Mouse (Mus musculus) erythroblast, adult 5-6 weeks (primary cell): ENCODE results near the gene Fam24a. TPM values are rescaled to one million over a fixed set of nuclear protein-coding genes. Genes with fewer than 3 reads are reported as not detected.

Source experiments
- ATAC-seq: replicated peaks from 2 replicates; pipeline ENCODE4 v1.8.0; 2016; ENCODE audit warnings: moderate number of reproducible peaks, mild to moderate bottlenecking, moderate TSS enrichment, inconsistent platforms; ENCODE audit not compliant: poor library complexity, low FRiP score, severe bottlenecking
- total RNA-seq, 2 experiments: library from RNA; stranded (forward) in 1 of 2; stranded (reverse) in 1 of 2; fragments of 150-400 nt in 1 of 2; fragments of 200-764, 138-1000 nt in 1 of 2; gene quantifications; 2 replicates each; pipeline versions ENCODE4 v1.2.3 to v1.2.4; 2015 to 2017; ENCODE audit warnings: low replicate concordance in 2 of 2

Fam24a gene
- not detected in 2 replicates for total RNA-seq (2015; ENCODE audit: low replicate concordance)
- not detected in 2 replicates for total RNA-seq (2017; ENCODE audit: low replicate concordance)

GRCm38 (mm10) chr7:131333564-131333963, at the start of gene Fam24a:
Fam24a (plus strand) TSS chr7:131333864.
- ATAC-seq, result no peak

- no peak for ATAC-seq
Observed at GRCm38 (mm10) chr7:131297151-131297550, 36.5 kb upstream of the Fam24a start.

- ATAC-seq, result no peak
Observed at GRCm38 (mm10) chr7:131303340-131303739, 30.3 kb upstream of the Fam24a start.

- no peak for ATAC-seq
Observed at GRCm38 (mm10) chr7:131306733-131307132, 26.9 kb upstream of the Fam24a start.

- no peak for ATAC-seq
Observed at GRCm38 (mm10) chr7:131314493-131314892, 19.2 kb upstream of the Fam24a start.

GRCm38 (mm10) chr7:131317587-131317986, 16.1 kb upstream of the Fam24a start:
- no peak for ATAC-seq

- no peak for ATAC-seq
Observed at GRCm38 (mm10) chr7:131318340-131318739, 15.3 kb upstream of the Fam24a start.

GRCm38 (mm10) chr7:131322192-131322591, 11.5 kb upstream of the Fam24a start, which contains the start of gene Cuzd1:
Cuzd1 (minus strand) TSS chr7:131322292.
- no peak for ATAC-seq

GRCm38 (mm10) chr7:131327054-131327453, 6.6 kb upstream of the Fam24a start:
- ATAC-seq, result no peak

GRCm38 (mm10) chr7:131329416-131329815, 4.2 kb upstream of the Fam24a start, which contains the start of gene Fam24b:
Fam24b (minus strand) TSS chr7:131329516.
- ATAC-seq, result no peak

- no peak for ATAC-seq
Observed at GRCm38 (mm10) chr7:131331688-131332087, 2.0 kb upstream of the Fam24a start.

- no peak for ATAC-seq
Observed at GRCm38 (mm10) chr7:131337502-131338068, 3.9 kb downstream of the Fam24a start.

GRCm38 (mm10) chr7:131345856-131346541, 12.3 kb downstream of the Fam24a start:
- ATAC-seq, result no peak

GRCm38 (mm10) chr7:131356105-131356504, 22.4 kb downstream of the Fam24a start:
- ATAC-seq, result no peak

GRCm38 (mm10) chr7:131362269-131362614, 28.6 kb downstream of the Fam24a start:
- peak; percentile 50 for ATAC-seq

- ATAC-seq, result peak; percentile 93
Observed at GRCm38 (mm10) chr7:131362615-131363300, 29.1 kb downstream of the Fam24a start, which contains the start of gene 2310057M21Rik. 2310057M21Rik (minus strand) TSS chr7:131362759.

GRCm38 (mm10) chr7:131364131-131364530, 30.5 kb downstream of the Fam24a start:
- ATAC-seq, result no peak

- ATAC-seq, result peak; percentile 99
Observed at GRCm38 (mm10) chr7:131370648-131371469, 37.2 kb downstream of the Fam24a start, which contains the start of gene Pstk. Pstk (plus strand) TSS chr7:131371141.

GRCm38 (mm10) chr7:131371470-131371860, 37.8 kb downstream of the Fam24a start:
- no peak for ATAC-seq
